Mouse (Mus musculus) urinary bladder, postnatal 25 days (tissue): ENCODE measurements around the gene Olfr907.

Source experiments
- DNase-seq: peaks from one replicate; pipeline ENCODE4 v3.0.0; 2022; ENCODE audit warnings: low spot score

Gene Olfr907

DNA sequence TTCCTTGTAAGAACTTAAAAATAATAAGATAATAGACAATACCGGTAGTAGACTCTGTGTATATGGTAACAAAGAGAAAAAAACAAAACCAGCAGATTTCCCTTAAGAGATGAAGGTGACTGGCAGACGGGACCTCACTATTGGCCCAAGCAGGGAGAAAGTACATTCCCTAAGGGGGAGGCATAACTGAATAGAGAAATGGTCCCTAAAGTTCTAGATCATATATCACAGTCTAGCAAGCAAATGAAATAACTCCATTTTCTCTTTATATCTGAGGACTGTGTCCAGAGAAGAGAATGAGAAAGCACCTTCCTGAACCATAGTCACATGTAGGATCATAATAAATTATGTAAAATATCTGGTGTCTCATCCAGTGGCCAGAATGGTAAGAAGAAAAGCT is at the start of gene Olfr907:
Gene Olfr907, plus strand, starts transcription at position 301 of the 400 bp plus-strand sequence.
- DNase-seq = no peak

DNA sequence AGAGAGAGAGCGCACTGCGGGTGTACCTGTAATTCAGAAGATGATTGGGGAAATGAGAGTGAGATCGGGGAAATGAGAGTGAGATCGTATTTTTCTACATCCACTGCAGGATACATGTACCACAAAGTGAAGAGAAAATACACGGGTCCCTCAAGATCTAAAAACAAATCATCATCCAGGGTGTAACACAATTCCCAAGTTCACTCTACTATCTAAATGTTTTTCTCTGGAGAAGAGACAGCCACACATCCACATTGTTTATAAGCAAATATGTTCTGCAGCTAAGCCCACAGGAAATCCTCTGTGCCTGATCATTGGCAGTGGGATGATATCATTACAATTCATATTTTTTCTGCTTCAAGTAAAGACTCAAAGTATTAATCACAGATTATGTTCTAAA is 48.2 kb upstream of the Olfr907 start, which contains the start of gene Olfr902:
Gene Olfr902, plus strand, starts transcription at position 301 of the 400 bp plus-strand sequence.
- DNase-seq = no peak

DNA sequence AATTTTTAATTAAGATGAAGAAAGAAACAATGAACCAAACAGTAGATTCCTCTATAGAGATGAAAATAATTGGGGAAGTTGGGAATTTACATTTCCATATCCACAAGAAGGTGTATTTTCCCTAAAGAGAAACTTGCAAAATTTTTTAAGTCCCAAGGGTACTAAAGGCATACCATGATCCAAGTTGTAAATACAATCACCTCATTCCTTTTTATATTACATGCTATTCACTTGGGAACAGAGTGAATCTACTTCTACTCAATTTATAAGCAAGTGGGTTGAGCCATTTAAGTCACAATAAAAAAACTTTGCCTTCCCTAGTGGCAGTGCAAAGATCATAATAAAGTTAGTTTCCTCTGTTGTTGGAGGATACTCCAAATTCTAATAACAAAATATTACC is 32.8 kb upstream of the Olfr907 start, which contains the start of gene Olfr904:
Gene Olfr904, plus strand, starts transcription at position 301 of the 400 bp plus-strand sequence.
- DNase-seq = no peak

DNA sequence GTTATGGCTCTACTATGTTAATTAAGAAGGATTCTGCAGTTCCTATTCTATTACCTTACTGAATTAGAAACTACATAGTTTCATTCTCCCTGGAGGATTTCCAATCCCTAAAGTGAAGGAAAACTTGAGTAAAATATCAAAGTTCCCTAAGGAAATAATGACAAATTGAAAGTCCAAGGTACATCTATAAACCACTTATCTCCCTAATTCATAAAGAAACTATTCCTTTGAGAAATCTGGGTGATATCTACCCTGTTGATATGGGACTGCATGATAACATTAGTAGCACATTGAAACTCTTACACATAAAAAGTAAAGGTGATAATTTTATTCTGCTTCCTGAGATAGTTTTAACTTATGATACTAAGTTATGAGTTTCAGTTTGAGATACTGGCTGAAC is 24.8 kb upstream of the Olfr907 start, which contains the start of gene Olfr905:
Gene Olfr905, plus strand, starts transcription at position 301 of the 400 bp plus-strand sequence.
- DNase-seq = no peak

DNA sequence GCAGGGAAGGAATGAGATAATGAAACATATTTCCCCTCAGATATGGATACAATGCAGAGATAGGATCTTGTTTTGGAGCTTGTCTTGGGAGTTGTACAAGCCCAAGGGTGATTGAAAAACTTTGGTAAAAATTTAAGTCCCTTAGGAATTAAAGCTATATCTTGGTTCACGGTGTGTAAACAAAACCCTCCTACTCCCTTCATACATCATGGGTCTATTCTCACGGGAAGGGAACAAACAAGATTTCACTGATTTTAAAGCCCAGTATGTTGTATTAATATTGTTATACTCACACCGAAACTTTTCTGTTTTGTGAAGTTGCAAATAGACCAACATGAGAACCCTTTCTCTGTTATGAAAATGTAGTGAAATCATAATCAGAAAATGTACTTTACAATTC is 8.8 kb upstream of the Olfr907 start, which contains the start of gene Olfr906:
Gene Olfr906, plus strand, starts transcription at position 301 of the 400 bp plus-strand sequence.
- no peak for DNase-seq

DNA sequence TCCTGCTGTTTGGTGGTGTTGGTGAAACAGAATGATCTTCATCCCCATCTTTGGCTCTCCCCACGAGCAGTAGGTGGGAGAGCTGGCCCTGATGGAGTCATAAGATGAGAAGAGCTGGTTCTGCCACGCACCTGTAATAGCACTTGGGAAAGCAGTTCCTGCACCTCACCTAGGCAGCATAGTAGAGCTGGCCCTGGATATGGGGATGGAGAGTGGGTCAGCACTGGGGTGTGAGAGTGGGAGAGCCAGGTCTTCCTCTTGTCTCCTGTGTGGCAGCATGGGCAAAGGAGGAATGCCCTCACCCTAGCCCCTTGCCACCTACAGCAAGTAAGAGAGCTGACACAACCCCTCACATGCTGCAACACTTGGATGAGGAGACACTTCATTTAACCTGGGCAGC is 16.8 kb downstream of the Olfr907 start:
- no peak for DNase-seq

DNA sequence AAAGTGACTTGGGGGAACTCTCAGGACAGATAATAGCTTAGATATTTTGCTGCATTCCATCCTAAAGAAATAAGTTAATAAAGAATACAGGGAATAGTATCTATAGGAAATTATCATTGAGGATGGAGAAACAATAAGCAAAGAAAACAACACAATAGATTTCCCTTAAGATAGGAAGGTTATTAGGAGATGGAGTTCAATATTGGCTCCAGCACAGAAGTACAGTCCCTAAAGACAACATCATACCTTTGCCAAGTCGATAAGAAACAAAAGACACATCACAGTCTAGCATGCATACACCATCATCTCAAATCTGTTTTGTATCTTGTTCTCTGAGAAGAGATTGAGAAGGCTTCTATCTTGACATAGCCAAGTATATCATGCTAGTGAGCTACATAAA is 25.7 kb downstream of the Olfr907 start, which contains the start of gene Olfr911-ps1:
Gene Olfr911-ps1, plus strand, starts transcription at position 301 of the 400 bp plus-strand sequence.
- DNase-seq = no peak

DNA sequence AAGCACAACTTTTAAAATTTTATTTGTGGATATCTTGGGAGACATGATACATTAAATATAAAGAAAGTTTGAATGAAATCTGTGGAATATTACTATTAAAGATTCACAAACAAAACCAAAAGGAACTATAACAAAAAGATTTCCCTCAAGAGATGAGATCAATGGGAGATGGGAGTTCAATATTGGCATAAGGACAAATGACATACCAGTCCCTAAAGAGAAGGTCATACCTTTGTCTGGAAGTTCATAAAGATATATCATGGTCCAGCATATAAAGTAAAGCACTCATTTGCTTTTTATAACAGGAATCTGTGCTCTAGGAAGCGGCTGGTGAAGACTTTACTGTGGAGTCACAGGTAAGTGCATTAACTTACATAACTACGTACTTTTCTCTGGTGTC is 41.9 kb downstream of the Olfr907 start, which contains the start of gene Olfr910:
Gene Olfr910, plus strand, starts transcription at position 301 of the 400 bp plus-strand sequence.
- DNase-seq = no peak
